Mouse (Mus musculus) embryonic facial prominence, embryonic 14.5 days (tissue): ENCODE measurements at regions not wholly inside any gene's neighbourhood (a gene's known extent, or its start where the extent isn't known, plus 50 kb on each side); places are given as distances from the start of the nearest gene placed in this dataset.

ENCODE experiments used
- ATAC-seq: fragments of 200-750 bp; cut with Nextera tagmentation; 2 replicates; pipeline ENCODE4 v1.8.0; 2017; ENCODE audit warnings: low read depth, moderate number of reproducible peaks, moderate TSS enrichment
- DNase-seq: peaks from one replicate; pipeline ENCODE4 v3.0.0-alpha.2; 2015; ENCODE audit warnings: low spot score
- H3K27ac ChIP-seq: fragments of 300-500 bp; sonication (generic); replicated peaks from 2 replicates; pipeline ENCODE4 v1.5.1; 2014; ENCODE audit warnings: low read depth, mild to moderate bottlenecking, low read length, moderate library complexity
- H3K27me3 ChIP-seq: fragments of 300-500 bp; sonication (generic); replicated peaks from 2 replicates; pipeline ENCODE4 v1.6.1; 2014; ENCODE audit warnings: low read length; ENCODE audit not compliant: control insufficient read depth, insufficient read depth
- H3K36me3 ChIP-seq: fragments of 300-500 bp; sonication (generic); 2 replicates; pipeline ENCODE4 v1.6.1; 2014; ENCODE audit warnings: low read length, mixed read lengths; ENCODE audit not compliant: control insufficient read depth, insufficient read depth
- H3K4me1 ChIP-seq: fragments of 300-500 bp; sonication (generic); 2 replicates; pipeline ENCODE4 v1.6.1; 2014; ENCODE audit warnings: antibody characterized with exemption, low read length; ENCODE audit not compliant: control insufficient read depth, insufficient read depth
- H3K4me2 ChIP-seq: fragments of 300-500 bp; sonication (generic); 2 replicates; pipeline ENCODE4 v1.6.1; 2014; ENCODE audit warnings: low read depth, mild to moderate bottlenecking, low read length, moderate library complexity, mixed read lengths
- H3K4me3 ChIP-seq: fragments of 300-500 bp; sonication (generic); 2 replicates; pipeline ENCODE4 v1.5.1; 2014; ENCODE audit warnings: low read depth, mild to moderate bottlenecking, low read length
- H3K9ac ChIP-seq: fragments of 300-500 bp; sonication (generic); 2 replicates; pipeline ENCODE4 v1.6.1; 2014; ENCODE audit warnings: low read depth, mild to moderate bottlenecking, low read length, moderate library complexity, mixed read lengths
- H3K9me3 ChIP-seq: fragments of 300-500 bp; sonication (generic); 2 replicates; pipeline ENCODE4 v1.6.1; 2016; ENCODE audit warnings: low read length; ENCODE audit not compliant: control insufficient read depth
- WGBS: fragments of 180-500 bp; shearing (Covaris S2); extraction: QIAGEN DNeasy Blood & Tissue Kit; methylation state at CpG from one replicate; pipeline ENCODE4 v1.1.7; 2014; 5-methylcytosine and 5-hydroxymethylcytosine counted together

GRCm38 (mm10) chr9:111801381-111801780 is 111.2 kb upstream of the Stac start:
- no peak for DNase-seq
- ATAC-seq: no peak
- Histone ChIP-seq H3K4me2 (no peak overlapping the region), H3K4me3 (no peak overlapping the region), H3K4me1 (no peaks in the 10 kb centered on the region), H3K27ac (no peak overlapping the region), H3K9ac (no peak overlapping the region), H3K27me3 (no peaks in the 10 kb centered on the region), H3K36me3 (no peaks in the 10 kb centered on the region), H3K9me3 (no peaks in the 10 kb centered on the region)
- WGBS: 81% methylated on average over 5 of the region's 5 CpGs

- Histone ChIP-seq H3K9me3 (no peaks in the 10 kb centered on the region), H3K4me1 (no peaks in the 10 kb centered on the region), H3K36me3 (no peaks in the 10 kb centered on the region), H3K27ac (no peak overlapping the region), H3K4me3 (no peak overlapping the region), H3K9ac (no peak overlapping the region), H3K27me3 (no peaks in the 10 kb centered on the region), H3K4me2 (no peak overlapping the region)
- 80% methylated on average over 5 of the region's 5 CpGs for WGBS
- ATAC-seq (no peak), DNase-seq (no peak)
Measured at GRCm38 (mm10) chr9:111800869-111801268, 110.7 kb upstream of the Stac start.

- Histone ChIP-seq H3K9ac (no peak overlapping the region), H3K4me3 (no peak overlapping the region), H3K36me3 (no peaks in the 10 kb centered on the region), H3K4me1 (no peaks in the 10 kb centered on the region), H3K27ac (no peak overlapping the region), H3K4me2 (no peak overlapping the region), H3K9me3 (no peaks in the 10 kb centered on the region), H3K27me3 (no peaks in the 10 kb centered on the region)
- ATAC-seq (no peak), DNase-seq (no peak)
- WGBS: 87% methylated on average over 3 of the region's 3 CpGs
Measured at GRCm38 (mm10) chr9:111778981-111779380, 88.8 kb upstream of the Stac start.

DNA sequence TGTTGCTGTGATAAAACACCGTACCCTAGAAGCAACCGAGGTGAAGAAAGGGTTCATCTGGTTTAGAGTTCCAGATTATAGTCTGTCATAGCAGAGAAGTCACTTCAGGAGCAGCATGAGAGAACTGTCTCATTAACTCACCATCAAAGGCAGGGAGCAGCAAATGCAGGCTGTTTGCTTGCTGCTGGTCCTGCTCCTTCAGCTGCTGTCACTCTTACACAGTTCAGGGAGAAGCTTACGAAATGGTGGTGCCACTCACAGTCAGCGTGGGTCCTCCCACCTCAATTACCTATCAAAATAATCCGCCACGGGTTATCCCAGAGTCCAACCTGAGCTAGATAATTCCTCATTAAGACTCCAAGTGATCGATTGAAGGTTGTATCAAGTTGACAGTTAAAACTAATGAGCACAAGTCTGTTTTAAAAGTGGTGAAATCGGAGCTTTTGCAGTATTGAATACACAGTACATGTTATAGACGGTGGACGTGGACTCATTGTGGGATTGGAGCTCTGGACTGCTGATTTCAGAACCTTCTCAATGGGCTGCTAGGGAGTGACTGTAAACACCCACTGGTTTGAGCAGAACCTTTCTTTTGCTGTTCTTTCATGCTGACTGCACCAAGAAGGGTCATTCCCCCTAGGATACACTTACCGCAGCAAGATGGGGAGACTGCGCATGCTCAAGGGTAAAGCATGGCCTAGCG is 87.4 kb upstream of the Stac start:
- Histone ChIP-seq H3K4me3 (no peak overlapping the region), H3K27me3 (no peaks in the 10 kb centered on the region), H3K4me2 (no peak overlapping the region), H3K9me3 (no peaks in the 10 kb centered on the region), H3K9ac (no peak overlapping the region), H3K4me1 (no peaks in the 10 kb centered on the region), H3K36me3 (no peaks in the 10 kb centered on the region), H3K27ac (no peak overlapping the region)
- ATAC-seq (0 out of 2 replicates have a peak, but pooled peaks have one; percentile 50), DNase-seq (no peak)
- 71% methylated on average over 13 of the region's 13 CpGs for WGBS

DNA sequence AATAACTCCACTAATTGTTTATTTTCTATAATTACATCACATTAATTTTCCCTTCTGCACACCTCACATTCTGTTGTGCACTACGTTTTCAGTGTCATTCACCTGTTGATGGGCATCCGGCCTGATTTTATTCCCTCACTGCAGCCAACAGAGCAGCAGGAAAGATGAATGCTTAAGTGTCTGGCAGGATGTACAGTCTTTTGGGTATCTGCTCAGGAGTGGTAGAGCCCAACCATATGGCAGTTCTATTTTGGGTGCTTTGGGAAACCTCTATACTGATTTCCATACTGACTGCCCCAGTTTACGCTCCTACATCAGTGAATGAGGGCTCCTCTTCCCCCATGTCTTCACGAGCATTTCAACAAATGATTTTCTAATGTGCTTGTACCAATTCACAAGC is 84.1 kb upstream of the Stac start:
- Histone ChIP-seq H3K9me3 (no peaks in the 10 kb centered on the region), H3K9ac (no peak overlapping the region), H3K36me3 (no peaks in the 10 kb centered on the region), H3K4me1 (no peaks in the 10 kb centered on the region), H3K27me3 (no peaks in the 10 kb centered on the region), H3K4me3 (no peak overlapping the region), H3K27ac (no peak overlapping the region), H3K4me2 (no peak overlapping the region)
- ATAC-seq (no peak), DNase-seq (no peak)
- 82% methylated on average over 4 of the region's 4 CpGs for WGBS

GRCm38 (mm10) chr9:111762653-111763468 is 72.7 kb upstream of the Stac start:
- ATAC-seq (peak; percentile 63; the same call in 1 of the 2 replicates), DNase-seq (peak; percentile 55)
- Histone ChIP-seq H3K27me3 (no peaks in the 10 kb centered on the region), H3K9me3 (no peaks in the 10 kb centered on the region), H3K4me3 (no peak overlapping the region), H3K9ac (no peak overlapping the region), H3K36me3 (no peaks in the 10 kb centered on the region), H3K27ac (no peak overlapping the region), H3K4me1 (no peaks in the 10 kb centered on the region), H3K4me2 (no peak overlapping the region)
- 67% methylated on average over 11 of the region's 11 CpGs for WGBS

DNA sequence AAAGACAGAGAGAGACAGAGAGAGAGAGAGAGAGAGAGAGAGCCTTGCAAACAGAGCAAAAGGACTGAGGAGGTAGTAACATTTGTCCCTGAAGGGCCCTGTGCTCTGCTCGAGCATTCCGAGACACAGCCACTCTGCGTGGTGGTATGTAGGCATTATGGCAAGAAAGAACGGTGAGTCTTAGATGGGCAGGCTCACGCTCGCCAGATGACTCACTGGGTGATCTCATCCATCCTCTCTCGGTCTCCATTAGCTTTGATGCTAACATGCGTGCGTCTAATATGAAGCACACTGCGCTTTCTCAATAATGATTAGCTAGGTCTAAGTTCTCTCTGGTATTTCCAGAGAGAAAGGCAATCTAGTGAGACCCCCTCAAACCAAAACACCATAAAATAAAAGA is 65.1 kb upstream of the Stac start:
- H3K27ac ChIP-seq: no peak overlapping the region
- no peak overlapping the region for H3K4me3 ChIP-seq
- no peak overlapping the region for H3K9ac ChIP-seq
- H3K36me3 ChIP-seq: no peaks in the 10 kb centered on the region
- H3K27me3 ChIP-seq: no peaks in the 10 kb centered on the region
- 77% methylated on average over 10 of the region's 10 CpGs for WGBS
- no peak for ATAC-seq
- DNase-seq: no peak
- H3K4me2 ChIP-seq: no peak overlapping the region
- H3K4me1 ChIP-seq: no peaks in the 10 kb centered on the region
- H3K9me3 ChIP-seq: no peaks in the 10 kb centered on the region

DNA sequence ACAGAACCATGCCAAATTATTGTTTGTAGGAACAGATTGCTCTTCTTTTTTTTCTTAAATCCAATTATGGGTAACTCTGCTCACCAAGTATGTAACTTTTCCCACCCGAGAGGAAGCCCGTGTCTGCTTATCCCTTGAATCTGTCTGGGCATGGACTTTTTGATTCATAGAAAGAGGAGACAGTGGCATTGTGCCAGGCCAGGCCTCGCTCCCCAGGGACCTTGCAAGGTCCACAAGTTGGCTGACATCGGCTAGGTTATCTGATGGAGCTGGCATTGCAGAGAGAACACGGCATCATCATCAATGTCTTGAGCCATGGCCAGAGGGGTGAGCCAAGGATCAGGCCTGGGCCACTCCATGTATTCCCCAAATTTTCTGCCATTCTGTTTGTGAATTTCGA is 56.0 kb upstream of the Stac start:
- DNase-seq (no peak), ATAC-seq (no peak)
- Histone ChIP-seq H3K9ac (no peak overlapping the region), H3K27me3 (no peaks in the 10 kb centered on the region), H3K4me2 (no peak overlapping the region), H3K4me1 (no peaks in the 10 kb centered on the region), H3K36me3 (no peaks in the 10 kb centered on the region), H3K9me3 (no peaks in the 10 kb centered on the region), H3K27ac (no peak overlapping the region), H3K4me3 (no peak overlapping the region)
- 73% methylated on average over 6 of the region's 6 CpGs for WGBS
